Mouse (Mus musculus): ENCODE results near the gene Tnrc18. TPM values are rescaled to one million over a fixed set of nuclear protein-coding genes. Genes with fewer than 3 reads are reported as not detected.

Tnrc18 gene
- total RNA-seq, 1 experiment from 2014 or later, result 17.5 TPM

DNA sequence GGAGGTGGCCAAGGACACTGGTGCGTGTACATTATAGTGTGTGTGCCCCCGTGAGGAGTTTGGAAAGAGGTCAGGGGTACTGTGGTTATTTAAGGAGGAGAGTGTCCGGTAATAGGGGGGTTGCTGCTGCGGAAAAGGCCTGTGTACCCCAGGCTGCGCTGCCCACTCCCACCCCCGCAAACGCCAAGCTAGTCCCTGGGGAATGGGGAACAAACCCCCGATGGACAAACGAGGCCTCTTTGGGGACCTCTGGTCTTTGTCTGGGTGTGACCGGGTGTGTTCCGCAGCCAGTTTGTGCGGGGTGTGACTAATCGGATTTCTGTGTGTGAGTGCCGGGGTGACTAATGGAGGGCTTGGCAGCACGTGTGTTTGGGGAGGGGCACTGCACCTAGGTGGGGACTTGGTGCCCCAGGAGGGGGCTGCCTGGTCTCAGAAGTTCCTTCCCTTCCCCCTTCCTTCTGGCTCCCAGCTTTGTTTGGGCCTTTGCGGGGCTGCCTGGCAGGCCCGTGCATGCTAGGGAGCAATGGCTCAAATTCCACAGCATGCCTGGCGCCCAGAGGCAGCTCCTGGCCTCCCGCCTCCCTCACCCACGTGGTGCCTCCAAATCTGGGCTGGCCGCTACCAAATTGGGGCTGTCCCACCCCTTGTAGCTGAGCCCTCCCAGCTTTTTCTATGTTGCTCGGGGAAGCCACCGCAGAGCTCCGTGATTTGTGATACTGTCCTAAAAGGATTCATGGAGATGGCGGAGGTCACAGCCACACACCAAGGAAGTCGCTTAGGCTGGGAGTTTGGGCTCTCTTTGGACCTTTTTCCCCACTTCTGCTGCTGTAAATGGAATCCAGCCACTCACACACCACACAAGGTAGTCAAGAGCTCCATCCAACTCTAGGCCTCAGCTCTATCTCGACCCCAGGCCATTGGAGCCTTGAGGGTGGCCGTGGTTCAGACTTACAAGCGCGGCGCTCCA is 5.9 kb upstream of the Tnrc18 start:
- ATAC-seq (replicated peaks; ENCODE audit: low read depth, poor library complexity, severe bottlenecking), result no peak

DNA sequence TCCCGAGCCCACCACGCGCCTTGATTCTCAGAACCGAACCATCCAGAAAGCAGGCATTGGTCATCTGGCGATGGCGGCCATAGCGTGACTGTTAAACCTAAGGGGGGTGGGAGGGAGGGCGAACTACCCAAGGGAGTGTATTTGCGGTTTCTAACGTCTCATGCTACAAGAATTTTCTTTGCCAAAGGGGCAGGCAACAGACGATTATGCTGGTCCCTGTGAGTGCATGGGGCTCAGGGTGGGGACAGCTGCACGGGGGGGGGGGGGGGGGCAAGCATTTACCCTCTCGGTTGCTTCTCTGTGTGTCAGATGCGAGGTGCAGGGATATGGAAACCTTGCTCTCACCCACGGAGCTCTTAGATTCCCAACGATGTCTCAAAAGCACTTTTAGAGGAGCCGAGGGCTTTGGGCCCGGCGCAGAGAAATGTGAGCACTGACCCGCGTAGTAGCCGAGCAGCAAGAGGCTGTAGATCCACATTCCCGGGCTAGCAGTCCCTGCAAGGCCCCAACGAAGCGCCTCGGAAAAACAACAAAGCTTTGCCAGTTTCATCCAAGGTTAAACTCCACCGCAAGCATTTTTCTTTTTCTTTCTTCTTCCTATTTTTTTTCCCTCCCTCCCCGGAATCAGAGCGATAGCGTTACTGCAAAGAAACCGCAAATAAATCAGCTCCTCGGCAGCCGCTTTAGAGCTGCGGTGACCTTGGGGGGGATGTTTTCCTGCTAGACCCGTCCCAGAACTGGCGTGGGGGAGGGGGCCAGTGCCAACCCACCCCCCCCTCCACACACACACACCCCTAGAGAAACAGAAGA is 5.0 kb upstream of the Tnrc18 start:
- ATAC-seq (replicated peaks; ENCODE audit: low read depth, poor library complexity, severe bottlenecking), result peak; percentile 18

DNA sequence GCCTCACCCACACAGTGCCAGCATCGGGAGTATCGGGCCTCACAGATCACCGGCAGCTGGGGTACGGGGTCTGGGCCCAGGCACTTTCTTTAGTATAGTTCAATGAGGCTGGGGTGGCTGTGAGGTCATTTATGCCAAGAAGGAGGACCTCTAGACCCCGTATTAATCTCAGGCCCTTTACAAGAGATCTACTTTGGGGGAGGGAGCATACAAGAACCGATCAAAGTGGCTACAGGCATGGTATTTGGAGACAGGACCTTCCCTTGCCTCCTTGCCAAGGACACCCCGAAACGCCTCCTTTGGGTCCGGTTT is 4.5 kb upstream of the Tnrc18 start:
- no peak for ATAC-seq (replicated peaks; ENCODE audit: low read depth, poor library complexity, severe bottlenecking)

DNA sequence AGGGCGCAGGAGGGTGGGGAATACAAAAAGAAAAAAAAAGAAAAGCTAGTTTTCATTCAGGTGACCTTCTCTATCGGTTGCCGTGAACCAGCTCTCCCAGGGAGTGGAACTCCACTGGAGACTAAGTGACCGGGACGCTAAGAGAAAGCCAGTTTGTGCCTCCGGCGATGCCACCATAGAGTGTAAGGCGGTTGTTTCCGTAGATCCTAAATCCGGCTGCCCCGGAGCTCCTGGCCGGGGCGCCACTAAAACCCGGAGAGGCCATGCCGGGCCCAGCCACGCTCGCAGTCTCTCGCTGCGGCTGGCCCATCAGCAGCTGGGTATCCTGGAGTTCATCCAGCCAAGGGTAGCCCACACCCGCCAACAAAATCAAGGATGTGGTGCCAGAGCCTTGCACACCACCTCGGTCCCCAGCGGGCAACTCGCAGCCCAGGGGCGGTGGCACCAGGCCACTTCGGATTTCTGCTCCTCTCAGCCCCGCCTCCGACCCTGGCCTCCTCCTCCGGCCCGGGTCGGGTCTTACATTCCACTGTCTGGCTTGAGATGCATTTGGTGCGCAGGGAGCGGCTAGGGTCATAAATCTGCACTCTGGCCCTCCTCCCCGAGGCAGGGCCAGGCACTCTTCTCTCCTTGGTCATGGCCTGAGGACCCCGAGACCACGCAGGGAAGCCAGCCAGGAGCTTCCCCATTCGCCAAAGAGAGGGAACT is 4.0 kb upstream of the Tnrc18 start:
- ATAC-seq (replicated peaks; ENCODE audit: low read depth, poor library complexity, severe bottlenecking), result peak; percentile 45

DNA sequence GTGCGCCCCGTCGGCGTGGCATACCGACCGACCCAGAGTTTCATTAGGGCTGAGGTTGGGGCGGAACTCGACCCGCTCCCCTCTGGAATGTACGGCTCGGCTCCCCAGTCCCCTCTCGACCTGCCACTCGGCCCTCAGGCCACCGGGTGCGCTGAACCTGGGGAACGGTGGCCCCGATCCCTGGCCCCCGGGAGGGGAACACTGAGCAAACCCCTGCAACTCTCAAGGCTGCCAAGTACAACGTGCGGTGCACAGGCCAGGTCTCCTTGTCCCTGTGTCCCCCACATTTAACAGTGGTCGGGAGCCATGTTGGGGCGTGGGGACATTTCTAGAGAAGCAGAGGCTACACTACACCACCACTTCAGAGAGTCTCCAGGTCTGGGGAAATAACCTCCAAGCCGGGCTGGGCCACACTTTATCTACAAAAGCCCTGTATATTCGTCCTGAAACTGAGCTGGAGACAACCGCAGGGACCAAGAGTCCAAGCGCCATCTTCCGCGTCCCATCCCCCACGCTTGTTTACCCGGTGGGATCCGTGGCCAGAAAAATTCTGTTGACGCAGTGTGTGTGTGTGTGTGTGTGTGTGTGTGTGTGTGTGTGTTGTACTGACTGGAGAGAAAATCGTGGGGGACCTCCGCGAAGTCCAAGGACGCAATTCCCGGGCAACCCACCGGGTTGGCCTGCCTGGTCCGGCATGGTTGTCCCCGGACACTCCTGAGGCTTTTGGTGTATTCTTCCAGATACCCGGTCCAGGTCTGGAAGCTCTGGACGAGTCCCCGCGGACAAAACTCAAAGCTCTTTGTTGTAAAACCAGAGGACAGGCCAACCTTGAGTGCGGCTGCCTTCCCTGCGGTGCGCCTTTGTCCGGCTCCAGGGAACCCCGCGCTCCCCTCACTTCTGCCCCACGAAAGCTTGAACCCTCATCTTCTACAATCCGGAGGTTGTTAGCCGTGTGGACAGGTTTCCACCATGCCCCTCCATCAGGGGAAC is 3.1 kb upstream of the Tnrc18 start:
- no peak for ATAC-seq (replicated peaks; ENCODE audit: low read depth, poor library complexity, severe bottlenecking)

DNA sequence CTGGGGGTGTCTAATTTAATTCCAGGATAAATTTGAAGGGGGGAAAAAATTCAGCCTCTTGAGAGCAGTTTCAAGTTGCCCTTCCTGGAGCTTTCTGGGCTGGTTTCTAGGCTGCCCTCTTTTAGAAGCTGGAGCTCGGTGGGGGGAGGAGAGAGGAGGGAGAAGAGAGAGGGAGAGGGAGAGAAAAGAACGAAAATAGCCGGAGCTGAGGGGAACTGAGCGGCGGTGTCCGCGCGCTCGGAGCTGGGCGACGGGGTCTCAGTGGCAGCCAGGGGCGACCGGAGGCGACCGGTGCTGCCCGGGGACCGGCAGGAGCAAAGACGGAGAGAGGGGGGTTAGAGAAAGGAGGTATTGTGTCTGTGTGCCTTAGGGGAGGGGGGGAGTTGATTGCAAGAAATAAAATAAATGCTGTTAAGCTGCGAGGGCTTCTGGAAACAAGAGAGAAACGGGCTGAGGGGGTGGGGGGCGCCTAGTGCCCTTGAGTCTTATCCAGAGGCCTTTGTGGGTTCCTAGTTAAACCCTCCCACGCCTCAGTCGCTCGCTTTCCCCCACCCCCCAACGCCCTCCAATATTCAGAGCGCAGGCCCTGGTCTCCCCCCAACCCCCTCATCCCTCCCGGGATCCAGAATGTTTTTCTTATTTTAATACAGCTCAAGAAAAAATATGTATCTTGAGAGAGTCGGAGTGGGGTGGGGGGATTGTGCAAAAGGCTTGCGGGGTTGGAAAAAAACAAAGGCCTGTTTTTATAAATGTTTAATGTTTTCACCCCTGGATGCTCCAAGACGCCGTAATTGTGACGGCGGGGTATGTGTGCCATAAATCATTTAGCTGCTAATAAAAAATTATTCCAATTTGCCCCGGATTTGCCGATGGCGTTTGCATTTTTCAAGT is 2.2 kb upstream of the Tnrc18 start:
- ATAC-seq (replicated peaks; ENCODE audit: low read depth, poor library complexity, severe bottlenecking), result no peak

DNA sequence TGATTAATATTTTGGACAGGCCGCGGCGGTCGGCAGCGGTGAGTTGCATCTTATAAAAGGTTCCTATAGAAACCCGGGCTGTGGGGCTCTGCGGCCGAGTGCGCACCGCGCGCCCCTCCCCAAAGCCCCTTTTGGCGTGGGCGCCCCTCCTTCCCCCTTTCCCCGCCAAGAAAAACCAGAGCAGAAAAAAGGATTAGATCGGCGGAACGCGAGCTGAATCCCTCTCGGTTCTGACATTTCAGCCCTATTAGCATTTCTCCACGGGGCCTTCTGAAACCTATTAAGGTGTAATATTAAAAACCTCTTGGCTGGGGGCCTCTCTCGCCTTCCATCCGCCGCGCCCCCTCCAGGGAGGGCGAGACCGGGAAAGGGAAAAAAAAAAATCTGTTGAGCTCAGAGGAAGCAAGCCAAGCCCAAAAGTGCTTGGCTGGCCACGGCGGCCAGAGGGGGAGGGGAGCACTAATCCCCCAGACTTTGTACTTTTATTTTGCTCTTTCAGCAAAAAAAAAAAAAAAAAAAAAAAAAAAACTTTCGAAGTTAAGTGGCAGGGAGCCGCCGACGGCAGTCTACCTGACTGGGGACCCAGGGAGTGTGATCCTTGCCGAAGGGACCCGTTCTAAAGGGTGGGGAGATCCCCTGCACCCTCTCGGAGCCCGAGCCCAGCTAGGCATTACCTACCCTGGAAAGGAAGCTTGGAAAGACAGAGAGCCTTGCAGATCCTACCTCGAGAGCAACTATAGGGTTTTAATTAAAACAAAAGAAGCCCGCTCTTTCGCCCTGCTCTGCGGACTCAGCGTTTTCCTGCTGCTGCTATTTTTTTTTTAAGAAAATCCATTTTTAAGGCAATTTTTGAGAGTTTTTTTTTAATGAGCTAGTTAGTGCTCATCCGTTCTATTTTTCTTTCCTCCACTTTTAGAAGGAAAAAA is 1.2 kb upstream of the Tnrc18 start:
- ATAC-seq (replicated peaks; ENCODE audit: low read depth, poor library complexity, severe bottlenecking), result no peak

DNA sequence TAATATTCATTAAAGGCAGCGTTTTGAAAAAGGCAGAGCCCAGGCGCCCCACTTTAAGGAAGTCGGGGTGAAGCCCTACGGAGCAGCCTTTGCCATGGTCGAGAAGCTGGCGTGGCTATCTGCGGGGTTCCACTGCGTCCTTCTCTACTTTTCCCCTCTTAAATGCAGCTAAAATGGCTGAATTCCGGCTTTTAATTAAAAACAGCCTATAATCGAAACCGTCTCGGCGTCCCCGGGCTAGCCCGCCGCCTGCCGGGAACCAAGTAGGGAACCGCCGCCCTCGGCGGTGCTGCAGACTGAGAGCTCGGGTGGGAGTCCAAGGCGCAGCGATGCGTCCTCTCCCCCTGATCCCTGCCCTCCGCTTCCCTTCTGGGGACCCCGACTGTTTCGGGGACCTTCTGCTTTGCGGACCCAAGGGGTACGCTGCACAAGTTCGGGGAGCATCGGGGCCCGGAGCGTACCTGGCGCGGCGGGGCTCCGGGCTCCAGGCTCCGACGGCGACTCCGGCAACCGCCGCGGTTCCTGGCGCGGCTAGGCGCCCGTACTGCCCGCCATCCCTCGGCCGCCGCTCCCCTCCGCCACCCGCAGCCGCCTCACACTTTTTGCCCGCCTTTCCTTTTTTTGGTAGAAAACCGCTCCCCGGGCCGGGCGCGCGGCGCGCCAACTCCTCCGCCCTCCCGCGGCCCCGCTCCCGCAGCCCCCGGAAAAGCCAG is 495 bp downstream of the Tnrc18 start:
- no peak for ATAC-seq (replicated peaks; ENCODE audit: low read depth, poor library complexity, severe bottlenecking)

DNA sequence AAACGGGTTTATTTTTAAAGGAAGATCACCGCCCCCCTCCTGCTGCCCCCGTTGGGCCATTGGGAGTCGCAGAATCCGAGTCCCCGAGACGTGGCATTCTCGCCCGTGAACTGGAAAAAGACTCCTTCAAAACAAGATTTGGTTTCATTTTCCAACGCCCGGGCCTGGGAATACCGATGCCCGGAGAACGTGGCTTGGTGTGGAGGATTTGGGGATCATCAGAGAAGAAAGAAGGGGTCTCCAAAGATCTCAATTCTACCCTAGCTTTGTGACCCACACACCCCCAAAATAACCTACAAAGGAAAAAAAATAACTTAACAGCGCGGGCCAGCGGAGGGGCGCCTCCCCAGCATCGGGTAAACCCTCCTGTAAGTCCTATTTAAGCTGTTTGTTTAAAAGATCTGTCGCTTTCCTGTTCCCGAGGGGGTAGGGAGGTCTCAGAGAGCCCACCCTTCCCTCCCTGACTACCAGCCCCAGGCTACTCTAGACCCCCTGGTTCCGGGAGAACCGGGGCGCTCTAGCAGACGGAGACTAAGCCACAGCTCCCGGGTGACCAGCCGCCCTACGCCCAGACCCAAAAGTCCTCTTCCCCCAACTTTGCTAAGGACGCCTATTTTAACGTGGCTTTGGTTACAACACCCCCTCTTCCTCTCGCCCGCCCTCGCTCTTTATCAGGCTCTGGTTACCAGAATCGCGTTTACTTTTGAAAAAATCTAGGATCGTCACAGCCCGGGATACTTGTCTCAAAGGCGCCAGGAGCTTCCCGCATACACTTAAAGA is 1.2 kb downstream of the Tnrc18 start:
- ATAC-seq (replicated peaks; ENCODE audit: low read depth, poor library complexity, severe bottlenecking), result no peak

DNA sequence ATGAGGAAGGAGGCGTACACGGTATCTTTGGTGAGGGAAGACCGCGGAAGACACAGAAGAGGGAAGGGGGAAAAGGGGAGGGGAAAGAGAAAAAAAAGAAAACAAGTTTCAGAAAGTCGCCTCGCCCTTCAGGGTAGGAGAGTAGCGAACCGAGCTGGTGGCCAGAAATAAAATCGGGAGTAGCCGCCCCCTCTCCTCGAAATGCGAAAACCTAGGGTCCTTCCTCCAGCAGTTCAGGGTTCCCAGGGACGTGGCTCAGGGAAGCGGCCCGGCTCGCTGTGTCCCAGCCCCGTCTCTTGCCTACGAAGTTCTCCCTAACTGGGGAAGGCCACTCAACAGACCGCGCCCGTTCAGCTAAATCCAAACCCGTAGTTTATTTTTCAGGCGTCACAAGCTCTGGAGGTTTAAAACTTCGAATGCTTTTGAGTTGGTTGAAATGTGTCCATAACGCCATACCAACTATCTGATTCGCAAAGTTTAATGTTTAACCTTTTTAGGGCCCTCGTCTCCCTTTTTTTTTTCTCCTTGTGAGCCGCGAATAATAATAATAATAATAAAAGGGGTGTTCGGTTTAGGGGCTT is 2.0 kb downstream of the Tnrc18 start:
- peak; percentile 19 for ATAC-seq (replicated peaks; ENCODE audit: low read depth, poor library complexity, severe bottlenecking)

DNA sequence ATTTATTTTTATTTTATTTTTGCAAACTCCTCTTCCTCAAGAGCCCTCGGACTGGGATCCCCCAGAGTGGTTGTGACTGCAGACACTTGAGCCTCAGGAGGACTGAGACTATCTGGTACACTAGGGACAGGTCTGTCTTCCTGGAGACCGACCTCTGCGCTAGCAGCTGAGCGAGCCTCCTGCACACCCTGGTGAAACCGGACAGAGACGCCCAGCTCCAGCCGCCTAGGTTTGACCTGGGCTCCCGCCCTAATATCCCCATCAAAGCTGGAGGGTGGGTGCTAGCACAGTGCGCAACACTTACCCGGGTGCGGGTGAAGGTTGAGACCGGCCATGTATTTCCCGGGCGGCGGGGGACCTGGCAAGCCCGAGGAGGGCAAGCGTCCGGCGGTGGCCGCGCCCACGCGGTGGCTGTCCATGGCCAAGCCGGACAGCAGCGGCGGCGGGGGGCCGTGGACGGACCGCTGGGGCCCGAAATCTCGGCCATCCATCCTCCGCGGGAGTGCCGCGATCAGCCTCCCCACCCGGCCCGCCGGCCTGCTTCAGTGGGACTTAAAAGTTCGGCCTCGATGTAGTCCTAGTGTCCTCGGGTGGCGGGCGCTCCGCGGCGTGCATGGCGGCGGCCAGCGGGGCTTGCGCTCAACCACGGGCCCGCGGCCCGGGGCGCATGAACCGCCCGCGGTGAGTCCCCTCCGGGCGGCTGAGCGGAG is 2.6 kb downstream of the Tnrc18 start:
- ATAC-seq (replicated peaks; ENCODE audit: low read depth, poor library complexity, severe bottlenecking), result no peak

DNA sequence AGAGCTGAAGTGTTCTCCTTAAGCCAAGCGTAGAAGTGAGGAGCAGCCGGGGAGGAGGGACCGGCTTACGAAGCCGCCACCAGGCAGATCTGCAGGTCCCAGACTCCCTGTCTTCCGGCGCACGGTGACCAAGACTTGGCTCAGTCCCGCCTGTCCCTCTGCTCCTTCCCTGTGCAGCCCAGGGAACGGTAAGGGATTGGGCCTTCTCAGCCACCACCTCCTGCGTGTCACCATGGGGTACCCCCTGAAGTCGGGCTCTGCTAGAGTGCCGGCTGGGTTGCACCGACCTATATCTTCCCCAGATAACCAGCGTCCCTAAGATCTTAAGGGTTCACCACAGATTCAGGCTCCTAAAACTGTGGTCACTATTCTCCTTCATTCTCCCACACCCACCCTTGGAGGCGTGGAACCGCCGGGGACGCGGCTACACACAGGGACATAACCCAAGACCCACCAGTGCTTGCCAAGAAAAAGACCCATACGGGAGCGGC is 3.3 kb downstream of the Tnrc18 start:
- 0 out of 2 replicates have a peak, but pooled peaks have one; percentile 3 for ATAC-seq (replicated peaks; ENCODE audit: low read depth, poor library complexity, severe bottlenecking)

DNA sequence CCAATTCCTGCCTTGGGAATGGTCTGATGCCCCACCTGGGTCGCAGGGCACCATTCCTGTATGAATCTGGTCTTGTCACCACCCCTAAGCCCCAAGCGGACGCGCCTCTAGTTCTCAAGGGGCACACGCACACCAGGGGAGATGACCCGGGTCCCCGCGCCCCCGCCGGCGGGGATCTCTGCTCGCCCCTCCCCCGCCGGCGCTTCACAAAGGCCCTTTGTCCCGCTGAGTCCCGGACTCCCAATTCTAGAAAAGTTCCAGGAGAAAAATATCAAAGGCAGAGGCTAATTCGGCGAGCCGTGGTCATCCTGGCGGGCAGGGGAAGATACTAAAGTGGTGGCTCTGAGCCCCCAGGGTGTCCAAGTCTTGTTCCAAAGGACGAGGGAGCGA is 3.7 kb downstream of the Tnrc18 start:
- ATAC-seq (replicated peaks; ENCODE audit: low read depth, poor library complexity, severe bottlenecking), result no peak

DNA sequence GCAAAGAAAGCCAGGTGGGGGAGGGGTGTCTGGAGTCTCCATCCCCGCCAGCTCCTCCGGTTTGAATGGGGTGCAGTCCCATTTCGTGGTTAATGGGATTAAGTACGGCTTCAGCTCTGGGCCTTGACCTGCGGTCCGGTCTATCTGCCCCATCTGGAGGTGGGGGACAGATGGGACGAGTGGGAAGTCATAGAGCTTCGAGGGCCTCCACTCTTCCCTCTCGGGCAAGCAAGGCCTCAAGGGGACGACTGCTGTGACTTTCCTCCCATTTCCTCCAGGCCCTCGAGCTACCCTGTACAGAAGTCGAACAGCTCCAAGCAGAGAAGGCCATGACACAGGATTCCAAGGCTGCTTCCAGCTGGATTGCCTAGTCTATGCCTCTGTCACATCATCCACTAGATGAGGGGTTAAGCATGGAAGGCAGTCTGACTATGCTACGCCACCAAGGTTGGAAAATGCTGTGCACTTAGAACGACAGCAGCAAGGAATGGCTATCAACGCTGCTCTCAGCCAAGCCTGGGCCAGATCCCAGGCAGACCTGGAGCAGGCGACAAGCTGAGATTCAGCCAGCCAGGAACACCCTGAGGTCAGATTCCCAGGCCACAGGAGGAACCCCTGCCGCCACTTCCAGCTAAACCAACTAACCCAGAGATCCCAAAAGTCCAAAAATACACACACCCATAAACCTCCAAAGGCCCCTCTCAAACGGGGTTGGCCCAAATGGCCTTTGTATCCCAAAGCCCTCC is 4.3 kb downstream of the Tnrc18 start:
- no peak for ATAC-seq (replicated peaks; ENCODE audit: low read depth, poor library complexity, severe bottlenecking)

All from common myeloid progenitor, adult 5-6 weeks (primary cell).